Mouse (Mus musculus) heart, embryonic 12.5 days (tissue): ENCODE data around the gene Fggy. TPM values are rescaled to one million over a fixed set of nuclear protein-coding genes. Genes with fewer than 3 reads are reported as not detected.

Experiments used
- ATAC-seq: fragments of 200-750 bp; cut with Nextera tagmentation; 2 replicates; pipeline ENCODE4 v1.8.0; 2017; ENCODE audit warnings: moderate TSS enrichment, moderate library complexity; ENCODE audit not compliant: insufficient number of reproducible peaks, low FRiP score
- H3K27ac ChIP-seq: fragments of 300-500 bp; sonication (generic); 2 replicates; pipeline ENCODE4 v1.5.1; 2016; ENCODE audit warnings: mild to moderate bottlenecking, moderate library complexity; ENCODE audit not compliant: poor library complexity, severe bottlenecking
- H3K27me3 ChIP-seq: fragments of 300-500 bp; sonication (generic); replicated peaks from 2 replicates; pipeline ENCODE4 v1.6.1; 2016; ENCODE audit warnings: mild to moderate bottlenecking, moderate library complexity
- H3K36me3 ChIP-seq: fragments of 300-500 bp; sonication (generic); 2 replicates; pipeline ENCODE4 v1.6.1; 2016; ENCODE audit warnings: mild to moderate bottlenecking, moderate library complexity
- H3K4me1 ChIP-seq: fragments of 300-500 bp; sonication (generic); replicated peaks from 2 replicates; pipeline ENCODE4 v1.6.1; 2016; ENCODE audit warnings: mild to moderate bottlenecking
- H3K4me2 ChIP-seq: fragments of 300-500 bp; sonication (generic); 2 replicates; pipeline ENCODE4 v1.6.1; 2016; ENCODE audit warnings: mild to moderate bottlenecking, moderate library complexity
- H3K4me3 ChIP-seq: fragments of 300-500 bp; sonication (generic); 2 replicates; pipeline ENCODE4 v1.5.1; 2016; ENCODE audit warnings: mild to moderate bottlenecking
- H3K9ac ChIP-seq: fragments of 300-500 bp; sonication (generic); 2 replicates; pipeline ENCODE4 v1.6.1; 2016; ENCODE audit warnings: mild to moderate bottlenecking, moderate library complexity
- H3K9me3 ChIP-seq: fragments of 300-500 bp; sonication (generic); replicated peaks from 2 replicates; pipeline ENCODE4 v1.6.1; 2016; ENCODE audit warnings: mild to moderate bottlenecking, moderate library complexity
- WGBS: fragments of 180-500 bp; shearing (Covaris S2); methylation state at CpG from one replicate; pipeline ENCODE4 v1.1.7; 2016; 5-methylcytosine and 5-hydroxymethylcytosine counted together
- polyA plus RNA-seq: library from polyadenylated mRNA; unstranded; fragments of >200 nt; fragmentation: Nextera tagmentation; extraction: Ambion mirVana; gene quantifications from 2 replicates; pipeline ENCODE4 v1.2.1, GENCODE M21; 2016

Fggy gene
- polyA plus RNA-seq, 1 experiment from 2014 or later, result 5.8 TPM

- Histone ChIP-seq H3K4me3 (no peak overlapping the region), H3K4me1 (peaks cover 4% of the 10 kb centered on the region), H3K9me3 (no peaks in the 10 kb centered on the region), H3K27ac (no peak overlapping the region), H3K4me2 (no peak overlapping the region), H3K27me3 (no peaks in the 10 kb centered on the region), H3K9ac (no peak overlapping the region), H3K36me3 (no peaks in the 10 kb centered on the region)
- 81% methylated on average over 6 of the region's 6 CpGs for whole genome bisulfite sequencing
- no peak for ATAC-seq
Observed at GRCm38 (mm10) chr4:95840389-95841053, 283.2 kb downstream of the Fggy start.

GRCm38 (mm10) chr4:95845981-95846617, 288.8 kb downstream of the Fggy start:
- H3K4me3 ChIP-seq, result no peak overlapping the region
- ATAC-seq, result no peak
- no peaks in the 10 kb centered on the region for H3K9me3 ChIP-seq
- H3K9ac ChIP-seq, result no peak overlapping the region
- peaks cover 21% of the 10 kb centered on the region for H3K4me1 ChIP-seq
- peak overlapping the region; percentile 51 for H3K27ac ChIP-seq
- WGBS, result 31% methylated on average over 6 of the region's 6 CpGs
- no peaks in the 10 kb centered on the region for H3K36me3 ChIP-seq
- H3K4me2 ChIP-seq, result no peak overlapping the region
- H3K27me3 ChIP-seq, result no peaks in the 10 kb centered on the region

GRCm38 (mm10) chr4:95847219-95847618, 289.9 kb downstream of the Fggy start:
- no peak overlapping the region for H3K4me2 ChIP-seq
- no peak for ATAC-seq
- H3K27ac ChIP-seq, result no peak overlapping the region
- H3K9me3 ChIP-seq, result no peaks in the 10 kb centered on the region
- no peak overlapping the region for H3K4me3 ChIP-seq
- peaks cover 21% of the 10 kb centered on the region for H3K4me1 ChIP-seq
- H3K36me3 ChIP-seq, result no peaks in the 10 kb centered on the region
- no peak overlapping the region for H3K9ac ChIP-seq
- H3K27me3 ChIP-seq, result no peaks in the 10 kb centered on the region

GRCm38 (mm10) chr4:95847664-95848063, 290.4 kb downstream of the Fggy start:
- 77% methylated on average over 3 of the region's 3 CpGs for WGBS
- ATAC-seq, result no peak
- no peaks in the 10 kb centered on the region for H3K27me3 ChIP-seq

GRCm38 (mm10) chr4:95849497-95849896, 292.2 kb downstream of the Fggy start:
- Histone ChIP-seq H3K27ac (no peak overlapping the region), H3K9ac (no peak overlapping the region), H3K27me3 (no peaks in the 10 kb centered on the region), H3K9me3 (no peaks in the 10 kb centered on the region), H3K4me1 (peaks cover 21% of the 10 kb centered on the region), H3K4me2 (no peak overlapping the region), H3K4me3 (no peak overlapping the region), H3K36me3 (no peaks in the 10 kb centered on the region)
- no peak for ATAC-seq
- 67% methylated on average over 5 of the region's 5 CpGs for WGBS

More at GRCm38 (mm10) chr4:95847664-95848063, 290.4 kb downstream of the Fggy start:
- H3K9ac ChIP-seq, result no peak overlapping the region
- no peaks in the 10 kb centered on the region for H3K36me3 ChIP-seq
- H3K9me3 ChIP-seq, result no peaks in the 10 kb centered on the region
- no peak overlapping the region for H3K4me3 ChIP-seq
- no peak overlapping the region for H3K4me2 ChIP-seq
- peaks cover 21% of the 10 kb centered on the region for H3K4me1 ChIP-seq
- H3K27ac ChIP-seq, result no peak overlapping the region

- H3K9me3 ChIP-seq, result no peaks in the 10 kb centered on the region
- 80% methylated on average over 6 of the region's 6 CpGs for WGBS
- H3K4me1 ChIP-seq, result peaks cover 20% of the 10 kb centered on the region
- H3K9ac ChIP-seq, result no peak overlapping the region
- no peak overlapping the region for H3K4me2 ChIP-seq
- ATAC-seq, result no peak
- no peak overlapping the region for H3K27ac ChIP-seq
- H3K36me3 ChIP-seq, result no peaks in the 10 kb centered on the region
- no peaks in the 10 kb centered on the region for H3K27me3 ChIP-seq
- H3K4me3 ChIP-seq, result no peak overlapping the region
Observed at GRCm38 (mm10) chr4:95850044-95850739, 292.9 kb downstream of the Fggy start.

GRCm38 (mm10) chr4:95852257-95852656, 294.9 kb downstream of the Fggy start:
- no peak overlapping the region for H3K4me2 ChIP-seq

GRCm38 (mm10) chr4:95856008-95856407, 298.7 kb downstream of the Fggy start:
- no peaks in the 10 kb centered on the region for H3K36me3 ChIP-seq
- no peaks in the 10 kb centered on the region for H3K9me3 ChIP-seq
- no peak overlapping the region for H3K4me3 ChIP-seq
- H3K4me2 ChIP-seq, result no peak overlapping the region
- ATAC-seq, result no peak
- H3K9ac ChIP-seq, result no peak overlapping the region
- no peak overlapping the region for H3K27ac ChIP-seq
- 84% methylated on average over 2 of the region's 2 CpGs for WGBS
- H3K27me3 ChIP-seq, result no peaks in the 10 kb centered on the region
- no peaks in the 10 kb centered on the region for H3K4me1 ChIP-seq

More at GRCm38 (mm10) chr4:95852257-95852656, 294.9 kb downstream of the Fggy start:
- no peaks in the 10 kb centered on the region for H3K36me3 ChIP-seq
- no peak for ATAC-seq
- no peak overlapping the region for H3K9ac ChIP-seq
- 81% methylated on average over 2 of the region's 2 CpGs for WGBS
- no peak overlapping the region for H3K4me3 ChIP-seq
- H3K27me3 ChIP-seq, result no peaks in the 10 kb centered on the region
- H3K4me1 ChIP-seq, result 0 out of 2 replicates have a peak, but pooled peaks cover 4% of the 10 kb centered on the region
- H3K27ac ChIP-seq, result no peak overlapping the region
- H3K9me3 ChIP-seq, result no peaks in the 10 kb centered on the region

GRCm38 (mm10) chr4:95860601-95861000, 303.3 kb downstream of the Fggy start:
- Histone ChIP-seq H3K9me3 (no peaks in the 10 kb centered on the region), H3K9ac (no peak overlapping the region), H3K36me3 (no peaks in the 10 kb centered on the region), H3K4me1 (peaks cover 23% of the 10 kb centered on the region), H3K27ac (no peak overlapping the region), H3K4me3 (no peak overlapping the region), H3K4me2 (no peak overlapping the region), H3K27me3 (no peaks in the 10 kb centered on the region)
- WGBS, result 43% methylated on average over 3 of the region's 3 CpGs
- ATAC-seq, result no peak

GRCm38 (mm10) chr4:95861074-95861473, 303.8 kb downstream of the Fggy start:
- H3K9ac ChIP-seq, result no peak overlapping the region
- no peak overlapping the region for H3K4me2 ChIP-seq
- H3K9me3 ChIP-seq, result no peaks in the 10 kb centered on the region
- no peak for ATAC-seq
- 34% methylated on average over 4 of the region's 4 CpGs for WGBS
- H3K4me1 ChIP-seq, result peaks cover 23% of the 10 kb centered on the region
- no peaks in the 10 kb centered on the region for H3K36me3 ChIP-seq
- H3K27me3 ChIP-seq, result no peaks in the 10 kb centered on the region
- H3K27ac ChIP-seq, result no peak overlapping the region
- no peak overlapping the region for H3K4me3 ChIP-seq

GRCm38 (mm10) chr4:95861741-95862155, 304.4 kb downstream of the Fggy start:
- Histone ChIP-seq H3K9ac (no peak overlapping the region), H3K9me3 (no peaks in the 10 kb centered on the region), H3K4me1 (peaks cover 23% of the 10 kb centered on the region), H3K36me3 (no peaks in the 10 kb centered on the region), H3K27ac (no peak overlapping the region), H3K4me2 (no peak overlapping the region), H3K4me3 (no peak overlapping the region), H3K27me3 (no peaks in the 10 kb centered on the region)
- no peak for ATAC-seq
- 71% methylated on average over 5 of the region's 5 CpGs for WGBS
